Mouse (Mus musculus): Measurements from ENCODE around the gene Atg16l2.

The Atg16l2 gene

GRCm38 (mm10) chr7:101223501-101223900 is 78.5 kb downstream of the Atg16l2 start:
- no peak for DNase-seq (ENCODE audit: low spot score)

DNA sequence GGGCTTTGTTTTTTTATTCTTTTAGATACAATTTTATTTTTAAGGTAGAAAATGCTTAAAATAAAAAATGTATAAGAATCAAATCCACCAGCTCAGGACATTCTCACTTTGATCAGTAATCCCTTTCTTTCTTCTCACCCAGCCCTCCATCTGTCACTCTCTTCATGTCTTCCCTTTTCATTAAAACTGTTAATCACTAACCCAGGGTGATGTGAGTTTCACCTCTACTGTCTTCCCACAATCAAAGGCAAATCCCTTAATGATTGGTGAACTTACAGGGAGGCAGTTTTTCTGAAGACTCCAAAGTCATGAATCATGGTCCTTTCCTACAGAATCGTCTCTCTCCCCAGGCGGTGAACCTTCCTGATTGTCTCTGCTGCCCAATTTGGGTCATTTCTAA is 85.3 kb downstream of the Atg16l2 start:
- no peak for DNase-seq (ENCODE audit: low spot score)

GRCm38 (mm10) chr7:101213515-101214263 is 88.4 kb downstream of the Atg16l2 start:
- DNase-seq (ENCODE audit: low spot score) = no peak

All from layer of hippocampus, adult 9-10 months (tissue).